Mouse (Mus musculus): ENCODE results near the gene Usp39. TPM values are rescaled to one million over a fixed set of nuclear protein-coding genes. Genes with fewer than 3 reads are reported as not detected.

Gene Usp39
- 10 to 100 TPM; 48.4 to 51.4 TPM for total RNA-seq (2023)

DNA sequence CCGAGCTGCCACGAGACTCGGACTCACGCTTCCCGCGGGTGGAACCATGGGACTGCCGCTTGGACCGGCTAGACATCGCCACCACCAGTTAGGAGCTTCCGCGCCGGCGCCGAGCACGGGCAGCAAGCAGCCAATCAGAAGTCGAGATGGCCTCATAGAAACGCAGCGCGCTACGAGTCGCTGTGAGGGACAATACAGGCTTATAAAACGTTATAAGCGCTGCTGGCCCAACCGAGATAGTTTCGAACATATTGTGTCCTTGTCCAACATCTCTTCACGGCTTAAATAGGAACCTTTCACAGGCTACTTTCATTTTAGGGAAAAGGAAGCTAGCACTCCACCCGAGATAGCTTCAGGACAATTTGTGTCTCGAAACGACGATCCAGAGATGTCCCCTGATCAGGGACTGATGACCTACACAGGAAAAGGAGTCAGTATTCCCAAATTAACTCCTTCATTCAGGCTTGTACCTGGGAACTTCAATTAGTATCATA is at the start of gene Usp39:
TSS of gene Usp39 (minus strand) at position 111 of the 494 bp plus-strand sequence.

GRCm38 (mm10) chr6:72389941-72390771 is 45.2 kb upstream of the Usp39 start, which contains the start of gene Vamp8:
TSS of gene Vamp8 (minus strand) at chr6:72390703.

DNA sequence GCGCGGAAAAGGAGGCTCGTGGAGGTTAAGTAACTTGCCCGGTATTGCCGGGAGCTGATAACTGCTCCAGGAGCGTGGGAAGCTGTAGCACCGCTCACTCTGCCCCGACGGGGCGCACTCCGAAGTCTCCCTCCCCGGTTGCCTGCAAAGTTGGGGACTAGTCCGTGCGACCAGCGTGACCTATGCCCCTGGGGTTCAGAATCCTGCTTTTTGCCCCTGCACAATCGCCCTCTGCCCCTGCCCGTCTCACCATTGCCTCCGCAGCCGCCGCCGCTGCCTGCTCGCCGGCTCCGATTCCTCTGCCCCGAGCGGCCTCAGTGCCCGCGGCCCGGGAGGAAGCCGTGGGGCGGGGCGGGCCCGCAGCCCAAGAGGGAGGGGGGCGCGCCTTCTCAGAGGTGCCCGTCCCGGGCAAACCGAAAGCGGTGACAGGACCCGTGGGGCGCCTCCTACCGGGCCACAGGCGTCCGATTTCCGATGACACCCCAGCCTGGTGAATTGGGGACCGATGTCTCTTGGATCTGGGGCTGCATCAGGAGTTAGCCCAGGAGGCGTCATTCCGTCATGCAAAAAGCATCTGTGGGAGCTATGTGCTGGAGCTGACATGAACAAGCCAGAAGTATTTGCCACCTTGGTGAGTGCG is 35.3 kb upstream of the Usp39 start, which contains the start of gene Vamp5:
TSS of gene Vamp5 (minus strand) at position 338 of the 640 bp plus-strand sequence.

GRCm38 (mm10) chr6:72366844-72367443 is 22.0 kb upstream of the Usp39 start, which contains the start of gene Rnf181:
TSS of gene Rnf181 (minus strand) at chr6:72366956.

DNA sequence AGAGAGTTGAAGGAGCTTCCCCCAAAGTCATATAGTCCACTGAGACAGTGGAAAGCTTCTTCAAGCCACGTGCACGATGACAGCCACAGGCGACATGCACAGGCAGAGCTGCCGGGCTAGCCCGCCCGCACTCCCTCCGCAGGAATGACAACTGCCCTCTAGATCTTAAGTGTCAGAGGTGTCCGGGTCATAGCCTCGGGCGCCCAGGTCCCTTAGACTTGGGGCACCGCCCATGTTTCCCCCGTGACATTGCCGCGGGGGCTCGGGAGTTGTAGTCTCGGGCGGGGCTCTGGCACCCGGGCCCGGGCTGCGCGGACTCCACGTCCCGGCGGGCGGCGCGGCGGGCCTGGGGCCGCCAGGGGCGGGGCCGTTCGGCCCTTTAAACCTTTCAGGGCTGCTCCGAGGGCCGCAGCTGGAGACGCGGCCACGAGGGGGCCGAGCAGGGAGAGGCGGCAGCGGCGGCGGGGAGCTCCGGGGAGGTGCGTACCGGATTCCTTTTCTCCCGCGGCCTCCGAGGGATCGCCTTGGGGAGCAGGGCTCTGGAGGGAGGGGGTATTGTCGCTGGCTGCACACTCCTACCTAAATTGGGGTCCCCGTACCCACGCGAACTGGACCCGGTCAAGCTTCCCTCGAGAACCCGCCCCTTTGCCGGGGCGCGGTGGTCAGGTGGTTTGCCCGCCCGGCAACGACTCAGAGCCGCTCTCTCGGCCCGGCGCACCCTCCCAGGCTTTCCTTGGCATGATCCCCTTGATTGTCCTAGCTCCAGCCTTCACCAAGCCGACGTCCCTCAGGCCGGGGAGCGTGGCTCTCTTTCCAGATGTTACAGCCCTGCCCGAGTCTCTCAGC is 10.3 kb upstream of the Usp39 start, which contains the start of gene Tmem150a:
TSS of gene Tmem150a (plus strand) at position 382 of the 846 bp plus-strand sequence.

DNA sequence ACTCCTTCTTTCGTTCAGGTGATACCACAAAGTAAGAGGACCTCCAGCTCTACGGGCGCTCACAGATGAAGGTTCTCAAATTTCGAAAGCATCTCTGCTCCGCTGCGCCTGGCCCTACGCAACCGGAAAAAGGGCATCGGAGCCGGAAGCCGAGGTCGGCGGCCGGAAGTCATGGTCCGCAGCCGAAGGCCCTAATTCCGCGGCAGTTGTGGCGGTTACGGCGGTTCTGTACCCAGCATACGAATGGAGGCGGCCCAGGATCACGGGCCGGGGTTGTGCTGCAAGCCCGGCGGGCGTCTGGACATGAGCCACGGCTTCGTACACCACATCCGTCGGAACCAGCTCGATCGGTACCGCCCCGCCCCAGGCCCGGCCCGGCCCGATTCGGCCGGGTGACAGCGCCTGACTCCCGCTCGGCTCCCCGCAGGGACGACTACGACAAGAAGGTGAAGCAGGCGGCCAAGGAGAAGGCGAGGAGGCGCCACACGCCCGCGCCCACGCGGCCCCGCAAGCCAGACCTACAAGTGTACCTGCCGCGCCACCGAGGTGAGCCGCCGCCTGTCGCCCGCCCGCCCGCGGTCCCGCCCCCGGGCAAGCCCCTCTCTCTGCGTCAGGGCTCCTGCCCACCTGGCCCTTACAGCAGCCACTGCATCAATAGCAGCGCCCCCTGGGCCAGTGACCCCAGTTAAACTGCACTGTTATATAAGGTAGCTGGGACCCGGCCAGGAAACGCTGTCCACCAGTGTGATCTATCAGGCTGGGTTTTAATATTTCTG is 2.4 kb upstream of the Usp39 start, which contains the start of gene 0610030E20Rik:
TSS of gene 0610030E20Rik (plus strand) at position 152 of the 776 bp plus-strand sequence.

Other genes starting within 250 kb of the Usp39 start
- gene St3gal5, start 247.6 kb downstream of the Usp39 start, total RNA-seq (2023): 10 to 100 TPM in 1 of 2 experiments, 1 to 10 TPM in 1; 9.9 to 21.4 TPM
- under 1 TPM in 1 of 2 experiments, not detected in 1; 0.47 TPM for gene Atoh8, start 109.6 kb downstream of the Usp39 start, total RNA-seq (2023)
- gene Sftpb, start 40.6 kb downstream of the Usp39 start, total RNA-seq (2023): not detected
- 10 to 100 TPM; 45.7 to 50.6 TPM for gene 0610030E20Rik, start 2.1 kb upstream of the Usp39 start, total RNA-seq (2023)
- 1 to 10 TPM; 3.4 to 3.9 TPM for gene Tmem150a, start 10.3 kb upstream of the Usp39 start, total RNA-seq (2023)
- 100 to 1,000 TPM in 1 of 2 experiments, 10 to 100 TPM in 1; 92.9 to 102 TPM for gene Rnf181, start 21.8 kb upstream of the Usp39 start, total RNA-seq (2023)
- 10 to 100 TPM; 13.8 to 14.3 TPM for gene Vamp5, start 35.3 kb upstream of the Usp39 start, total RNA-seq (2023)
- gene Vamp8, start 45.5 kb upstream of the Usp39 start, total RNA-seq (2023): 100 to 1,000 TPM; 102 to 113 TPM
- 10 to 100 TPM; 15.2 to 18.8 TPM for gene Ggcx, start 69.1 kb upstream of the Usp39 start, total RNA-seq (2023)
- gene Mat2a, start 94.4 kb upstream of the Usp39 start, total RNA-seq (2023): 100 to 1,000 TPM; 293 to 340 TPM
- not detected for gene Sh2d6, start 176.5 kb upstream of the Usp39 start, total RNA-seq (2023)
- 100 to 1,000 TPM; 351 to 391 TPM for gene Capg, start 199.2 kb upstream of the Usp39 start, total RNA-seq (2023)

Measured in B cell, adult 67 days (primary cell).